Mouse (Mus musculus) ES-E14 (cell line): ENCODE results near the gene 1700001L19Rik. TPM values are rescaled to one million over a fixed set of nuclear protein-coding genes. Genes with fewer than 3 reads are reported as not detected.

Experiments used
- DNase-seq: peaks from one replicate; pipeline ENCODE4 v3.0.0-alpha.2; 2013; ENCODE audit warnings: low read depth, low spot score
- H3K27ac ChIP-seq: 2 replicates; pipeline ENCODE4 v1.5.1; 2012; ENCODE audit warnings: low read depth, mild to moderate bottlenecking, low read length, moderate library complexity, mixed read lengths; ENCODE audit not compliant: poor library complexity, insufficient read depth, severe bottlenecking
- H3K36me3 ChIP-seq: 2 replicates; pipeline ENCODE4 v1.6.1; 2012; ENCODE audit warnings: mild to moderate bottlenecking, low read length, moderate library complexity, mixed read lengths; ENCODE audit not compliant: control insufficient read depth, poor library complexity, insufficient read depth, severe bottlenecking
- H3K4me1 ChIP-seq, 2 experiments: fragments of 150-350 bp in 1 of 2; sonication (generic) in 1 of 2; 2 replicates each; pipeline ENCODE4 v1.6.1; 2012; ENCODE audit warnings: low read length in 2 of 2, mild to moderate bottlenecking in 1 of 2, mixed read lengths in 1 of 2; ENCODE audit not compliant: control insufficient read depth in 2 of 2, insufficient read depth in 2 of 2, poor library complexity in 1 of 2
- H3K4me3 ChIP-seq, 2 experiments: fragments of 150-350 bp in 1 of 2; sonication (generic) in 1 of 2; 2 replicates each; pipeline ENCODE4 v1.5.1; 2012; ENCODE audit warnings: low read length in 2 of 2, low read depth in 1 of 2, mild to moderate bottlenecking in 1 of 2, mixed read lengths in 1 of 2; ENCODE audit not compliant: insufficient read depth in 1 of 2, poor library complexity in 1 of 2, severe bottlenecking in 1 of 2
- H3K9ac ChIP-seq: 2 replicates; pipeline ENCODE4 v1.6.1; 2012; ENCODE audit warnings: low read depth, mild to moderate bottlenecking, low read length, mixed read lengths; ENCODE audit not compliant: poor library complexity, insufficient read depth, severe bottlenecking
- H3K9me3 ChIP-seq: fragments of 150-350 bp; sonication (generic); 2 replicates; pipeline ENCODE4 v1.6.1; 2012; ENCODE audit warnings: low read depth, mild to moderate bottlenecking, low read length; ENCODE audit not compliant: control insufficient read depth, insufficient read depth
- CHD2 ChIP-seq: IDR thresholded peaks from 2 replicates; pipeline ENCODE4 v1.6.1; 2014; ENCODE audit warnings: mild to moderate bottlenecking, low read depth, low read length, inconsistent platforms
- HCFC1 ChIP-seq: IDR thresholded peaks from 2 replicates; pipeline ENCODE4 v1.6.1; 2012; ENCODE audit warnings: low read length, inconsistent platforms, borderline replicate concordance; ENCODE audit not compliant: insufficient read depth
- MAFK ChIP-seq: IDR thresholded peaks from 2 replicates; pipeline ENCODE4 v1.6.1; 2014; ENCODE audit warnings: mild to moderate bottlenecking, low read depth, low read length, inconsistent platforms; ENCODE audit not compliant: insufficient read depth
- ZC3H11A ChIP-seq: IDR thresholded peaks from 2 replicates; pipeline ENCODE4 v1.6.1; 2012; ENCODE audit warnings: low read depth, mild to moderate bottlenecking, inconsistent platforms, low read length, borderline replicate concordance
- ZNF384 ChIP-seq: IDR thresholded peaks from 2 replicates; pipeline ENCODE4 v1.6.1; 2012; ENCODE audit warnings: low read depth, low read length, inconsistent platforms
- in situ Hi-C, 2 experiments: fragments of 600-800 bp; cut with MboI; formaldehyde crosslinking; loops; one replicate each; pipeline ENCODE4 v1.15.1; 2025; ENCODE audit warnings: low sequenced_read_pairs in 2 of 2, inconsistent platforms in 1 of 2; ENCODE audit not compliant: unreplicated experiment in 2 of 2
- total RNA-seq: library from RNA; depleted of rRNA; stranded (reverse); fragments of 300-350 nt; gene quantifications from 2 replicates; pipeline ENCODE4 v1.2.3, GENCODE M21; 2012; rRNA removed

Gene 1700001L19Rik
- total RNA-seq, 1 experiment: 0.27 TPM

DNA sequence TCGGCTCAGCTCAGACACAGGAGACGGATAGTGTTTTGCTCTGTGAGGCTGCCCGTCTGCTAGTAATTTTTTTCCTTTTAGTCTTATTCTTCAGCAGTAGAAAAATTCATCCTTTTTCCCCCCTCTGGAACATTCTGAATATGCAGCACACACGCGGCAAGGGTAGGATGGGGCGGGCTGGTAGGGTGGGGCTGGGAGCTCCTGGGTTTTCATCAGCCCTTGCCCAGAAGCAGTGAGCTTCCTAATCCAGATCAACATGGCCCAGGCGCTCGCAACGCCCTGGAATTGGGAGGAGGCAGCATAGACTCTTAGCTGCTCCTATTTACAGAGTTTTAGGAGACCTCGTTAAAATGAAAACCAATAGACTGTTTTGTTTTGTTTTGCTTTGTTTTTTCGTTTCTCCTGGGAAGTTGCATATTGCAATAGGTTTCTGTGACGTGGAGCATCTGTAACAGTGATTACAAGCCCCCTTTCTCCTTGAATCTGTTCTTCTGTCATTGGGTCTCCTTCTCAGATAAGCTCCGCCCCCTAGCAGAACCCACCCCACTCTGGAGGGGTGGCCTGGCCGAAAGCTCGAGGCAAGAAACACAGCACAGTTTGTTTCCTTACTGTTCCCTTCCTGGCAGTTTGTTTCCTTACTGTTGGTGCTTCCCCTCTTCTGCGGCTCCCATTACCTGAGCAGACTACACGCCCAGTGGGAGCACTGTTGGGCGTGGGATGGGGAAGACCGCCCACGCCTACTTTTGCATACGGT lies 10.6 kb downstream of the 1700001L19Rik start:
- DNase-seq: no peak
- H3K36me3 ChIP-seq: no peaks in the 10 kb centered on the region
- no peaks in the 10 kb centered on the region for H3K9me3 ChIP-seq
- H3K4me1 ChIP-seq: peaks cover 0 to 4% of the 10 kb centered on the region in 2 experiments; a peak in 1 of 4 replicates
- TF ChIP-seq HCFC1: no peak
- no peak for TF ChIP-seq ZNF384
- no peak for TF ChIP-seq ZC3H11A
- TF ChIP-seq MAFK: no peak
- no peak for TF ChIP-seq CHD2
- H3K4me3 ChIP-seq: peak overlapping the region in 1 of 2 experiments; percentile 10; a peak in 2 of 4 replicates
- H3K27ac ChIP-seq: no peak overlapping the region
- no peak overlapping the region for H3K9ac ChIP-seq
- in situ Hi-C loops: no loop called here

DNA sequence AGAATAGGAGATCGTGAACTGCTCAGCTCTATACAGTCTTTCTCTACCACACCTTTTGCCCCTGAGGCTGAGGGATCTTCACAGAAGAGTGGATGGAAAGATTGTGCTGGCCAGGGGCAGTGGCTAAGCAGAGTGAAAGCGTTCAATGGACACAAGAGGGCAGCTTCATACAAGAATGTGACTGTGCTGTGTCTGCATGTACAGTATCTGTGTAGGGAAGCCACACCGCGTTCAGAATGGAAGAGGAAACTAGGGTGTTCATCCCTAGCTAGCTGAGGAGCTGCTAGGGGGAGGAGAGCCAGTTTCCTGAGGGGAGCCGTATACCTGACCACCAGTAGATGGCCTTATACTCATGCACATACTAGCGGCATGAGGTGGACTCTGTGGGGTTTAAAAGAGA lies 25.6 kb downstream of the 1700001L19Rik start:
- DNase-seq: no peak
- H3K9ac ChIP-seq: no peak overlapping the region
- H3K9me3 ChIP-seq: no peaks in the 10 kb centered on the region
- no peak overlapping the region for H3K27ac ChIP-seq
- H3K36me3 ChIP-seq: no peaks in the 10 kb centered on the region
- no peaks in the 10 kb centered on the region for H3K4me1 ChIP-seq
- TF ChIP-seq MAFK (no peak), HCFC1 (no peak), CHD2 (no peak), ZNF384 (no peak), ZC3H11A (no peak)
- no peak overlapping the region for H3K4me3 ChIP-seq
- in situ Hi-C loops: no loop called here

DNA sequence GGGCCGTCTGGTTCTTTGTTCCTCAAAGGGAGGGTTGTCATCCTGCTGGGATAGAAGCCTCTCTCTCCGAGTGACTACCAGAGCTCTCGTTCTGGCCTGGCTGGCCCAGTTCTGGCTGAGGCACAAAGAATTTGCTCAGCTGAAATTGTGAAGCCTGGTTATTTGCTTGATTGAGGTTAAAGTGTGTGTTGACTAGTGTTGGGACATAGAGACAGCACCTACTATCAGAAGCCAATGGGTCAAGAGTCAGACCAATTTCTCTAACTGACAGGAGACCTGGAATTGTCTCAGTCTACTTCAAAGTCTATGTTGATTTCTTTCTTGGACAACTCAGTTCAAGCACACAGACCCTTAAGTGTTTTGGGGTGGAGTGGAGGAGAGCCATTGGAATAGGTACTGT lies 29.8 kb downstream of the 1700001L19Rik start:
- Histone ChIP-seq H3K4me3 (no peak overlapping the region), H3K36me3 (no peaks in the 10 kb centered on the region), H3K9ac (no peak overlapping the region), H3K27ac (no peak overlapping the region), H3K4me1 (no peaks in the 10 kb centered on the region), H3K9me3 (no peaks in the 10 kb centered on the region)
- no peak for TF ChIP-seq MAFK
- no peak for TF ChIP-seq CHD2
- TF ChIP-seq HCFC1: no peak
- TF ChIP-seq ZC3H11A: no peak
- no peak for TF ChIP-seq ZNF384
- in situ Hi-C loops: no loop called here
- no peak for DNase-seq

DNA sequence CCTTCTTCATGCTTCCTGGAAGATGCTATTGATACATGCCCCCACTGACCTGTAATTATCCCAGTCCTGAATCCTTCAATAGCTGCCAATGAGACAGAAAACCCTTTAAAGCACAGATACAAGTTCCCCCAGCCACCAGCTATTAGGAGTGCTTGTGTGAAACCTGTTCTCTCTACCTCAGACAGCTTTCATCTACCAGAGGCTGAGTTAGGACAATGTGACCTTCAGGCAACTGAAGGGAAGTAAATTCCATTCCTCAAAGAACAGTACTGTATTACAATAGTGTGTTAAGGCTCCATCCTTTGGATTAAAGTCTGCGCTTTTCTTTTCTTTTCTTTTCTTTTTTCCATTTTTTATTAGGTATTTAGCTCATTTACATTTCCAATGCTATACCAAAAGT lies 45.6 kb downstream of the 1700001L19Rik start:
- in situ Hi-C loops: no loop called here
- no peak for TF ChIP-seq CHD2
- TF ChIP-seq HCFC1: no peak
- TF ChIP-seq MAFK: no peak
- TF ChIP-seq ZC3H11A: no peak
- TF ChIP-seq ZNF384: no peak

More for the DNA sequence above, 45.6 kb downstream of the 1700001L19Rik start:
- H3K36me3 ChIP-seq: no peaks in the 10 kb centered on the region
- H3K4me1 ChIP-seq: no peaks in the 10 kb centered on the region
- no peak for DNase-seq
- H3K9me3 ChIP-seq: no peaks in the 10 kb centered on the region
- H3K9ac ChIP-seq: no peak overlapping the region
- H3K4me3 ChIP-seq: no peak overlapping the region
- no peak overlapping the region for H3K27ac ChIP-seq

Other genes starting within 250 kb of the 1700001L19Rik start
- gene Mtrr, start 15.3 kb upstream of the 1700001L19Rik start, total RNA-seq: 31.3 and 37.8 TPM in 2 replicates
- 14.0 and 18.7 TPM in 2 replicates for gene Fastkd3, start 15.2 kb upstream of the 1700001L19Rik start, total RNA-seq